Comparison of ENCODE assay signal across 25 mouse cellular contexts in the genomic region with DNA sequence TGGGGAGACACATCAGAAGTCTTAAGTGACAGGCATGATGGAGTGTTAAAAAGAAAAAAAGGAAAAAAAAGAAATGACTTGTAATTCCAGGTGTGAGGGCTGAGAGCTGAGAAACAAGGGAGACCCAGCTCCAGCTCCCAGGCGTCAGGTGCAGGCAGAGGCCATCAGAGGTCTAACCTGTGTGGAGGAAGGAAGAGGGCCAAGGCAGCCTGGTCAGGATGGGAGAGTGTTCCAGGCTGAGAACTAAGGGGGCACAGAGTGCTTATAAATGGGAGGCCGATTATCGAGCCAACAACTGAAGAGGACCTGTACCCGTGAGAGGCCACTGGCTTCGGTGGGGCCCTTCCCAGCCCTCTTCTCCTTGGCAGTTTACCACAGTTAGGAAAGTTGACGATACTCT.
"Had no signal": no experiment of that assay in that cellular context is flagged by ENCODE, and none has a peak within 500 bp of the region (broad histone marks: within the 10 kb centered on the region; RNA-seq: fewer than 3 reads in every experiment).

No protein-coding gene starts in this region.

- H3K36me3 ChIP-seq: heart, embryonic 13.5 days; heart, embryonic 15.5 days; hindbrain, embryonic 12.5 days; kidney, embryonic 15.5 days; limb, embryonic 12.5 days; liver, embryonic 13.5 days; liver, embryonic 15.5 days had no signal

- H3K27ac ChIP-seq: heart, embryonic 13.5 days; heart, embryonic 15.5 days; hindbrain, embryonic 12.5 days; hindbrain, embryonic 14.5 days; kidney, embryonic 15.5 days; kidney, postnatal 0 days; limb, embryonic 12.5 days; liver, embryonic 13.5 days; liver, embryonic 15.5 days had no signal

- H3K27me3 ChIP-seq: heart, embryonic 13.5 days; heart, embryonic 15.5 days; hindbrain, embryonic 12.5 days; kidney, embryonic 15.5 days; limb, embryonic 12.5 days; liver, embryonic 13.5 days; liver, embryonic 15.5 days had no signal

- H3K4me1 ChIP-seq: heart, embryonic 13.5 days; heart, embryonic 15.5 days; kidney, embryonic 15.5 days; liver, embryonic 13.5 days; liver, embryonic 15.5 days had no signal

- H3K9me3 ChIP-seq: heart, embryonic 15.5 days; hindbrain, embryonic 12.5 days; kidney, embryonic 15.5 days; liver, embryonic 13.5 days; liver, embryonic 15.5 days had no signal

- H3K4me3 ChIP-seq: heart, embryonic 13.5 days; heart, embryonic 15.5 days; hindbrain, embryonic 12.5 days; kidney, embryonic 15.5 days; limb, embryonic 12.5 days; liver, embryonic 13.5 days; liver, embryonic 15.5 days had no signal

- H3K9ac ChIP-seq: heart, embryonic 13.5 days; heart, embryonic 15.5 days; hindbrain, embryonic 12.5 days; hindbrain, embryonic 14.5 days; kidney, embryonic 15.5 days; limb, embryonic 12.5 days; liver, embryonic 13.5 days; liver, embryonic 15.5 days had no signal

- DNase-seq: gastrocnemius, postnatal 14 days; gastrocnemius, postnatal 36 days; heart, adult 18-20 months; heart, postnatal 14 days; kidney, adult 2 months; kidney, adult 9 months; kidney, postnatal 14 days; kidney, postnatal 36 days; layer of hippocampus, adult 9-11 months; layer of hippocampus, postnatal 36 days; left cerebral cortex, postnatal 4 days; liver; liver, embryonic 13.5 days had no signal

- ATAC-seq: hindbrain, embryonic 16.5 days; intestine, embryonic 16.5 days had no signal

- H3K4me2 ChIP-seq: heart, embryonic 11.5 days; heart, embryonic 13.5 days; heart, embryonic 15.5 days; hindbrain, embryonic 12.5 days; hindbrain, embryonic 14.5 days; kidney, embryonic 15.5 days; limb, embryonic 12.5 days; liver, embryonic 11.5 days; liver, embryonic 13.5 days; liver, embryonic 15.5 days had no signal
